Mouse (Mus musculus) lung, postnatal 0 days (tissue): ENCODE results near the gene Adam15. TPM values are rescaled to one million over a fixed set of nuclear protein-coding genes. Genes with fewer than 3 reads are reported as not detected.

Experiments
- ATAC-seq: fragments of 200-750 bp; cut with Nextera tagmentation; 2 replicates; pipeline ENCODE4 v1.8.0; 2017; ENCODE audit warnings: moderate library complexity
- DNase-seq: peaks from one replicate; pipeline ENCODE4 v3.0.0-alpha.2; 2016; ENCODE audit warnings: low spot score
- H3K27ac ChIP-seq: fragments of 300-500 bp; sonication (generic); 2 replicates; pipeline ENCODE4 v1.5.1; 2014; ENCODE audit warnings: antibody characterized with exemption, mild to moderate bottlenecking, low read length, mixed read lengths
- H3K27me3 ChIP-seq: fragments of 300-500 bp; sonication (generic); replicated peaks from 2 replicates; pipeline ENCODE4 v1.6.1; 2014; ENCODE audit warnings: low read length, mixed read lengths; ENCODE audit not compliant: insufficient read depth
- H3K36me3 ChIP-seq: fragments of 300-500 bp; sonication (generic); 2 replicates; pipeline ENCODE4 v1.6.1; 2014; ENCODE audit warnings: low read length, mixed read lengths; ENCODE audit not compliant: insufficient read depth
- H3K4me1 ChIP-seq: fragments of 300-500 bp; sonication (generic); 2 replicates; pipeline ENCODE4 v1.6.1; 2014; ENCODE audit warnings: antibody characterized with exemption, low read depth, low read length, mixed read lengths; ENCODE audit not compliant: insufficient read depth
- H3K4me2 ChIP-seq: fragments of 300-500 bp; sonication (generic); replicated peaks from 2 replicates; pipeline ENCODE4 v1.6.1; 2014; ENCODE audit warnings: low read depth, mild to moderate bottlenecking, low read length, moderate library complexity, mixed read lengths
- H3K4me3 ChIP-seq: fragments of 300-500 bp; sonication (generic); 2 replicates; pipeline ENCODE4 v1.5.1; 2014; ENCODE audit warnings: low read depth, low read length
- H3K9ac ChIP-seq: fragments of 300-500 bp; sonication (generic); replicated peaks from 2 replicates; pipeline ENCODE4 v1.6.1; 2014; ENCODE audit warnings: low read depth, mild to moderate bottlenecking
- H3K9me3 ChIP-seq: fragments of 300-500 bp; sonication (generic); 2 replicates; pipeline ENCODE4 v1.6.1; 2016; ENCODE audit warnings: low read length, mixed read lengths
- CTCF ChIP-seq: IDR thresholded peaks from 2 replicates; pipeline ENCODE4 v1.5.1; 2016; ENCODE audit warnings: antibody characterized with exemption, mild to moderate bottlenecking
- EP300 ChIP-seq: IDR thresholded peaks from 2 replicates; pipeline ENCODE4 v1.6.1; 2016; ENCODE audit warnings: antibody characterized with exemption, mild to moderate bottlenecking, control low read depth
- WGBS: fragments of 180-500 bp; shearing (Covaris S2); extraction: QIAGEN DNeasy Blood & Tissue Kit; methylation state at CpG from one replicate; pipeline ENCODE4 v1.1.7; 2014; 5-methylcytosine and 5-hydroxymethylcytosine counted together
- polyA plus RNA-seq: library from polyadenylated mRNA; unstranded; fragments of >200 nt; fragmentation: Nextera tagmentation; extraction: Ambion mirVana; gene quantifications from 2 replicates; pipeline ENCODE4 v1.2.1, GENCODE M21; 2015

Adam15 gene
- polyA plus RNA-seq, 1 experiment from 2014 or later = 177 TPM

DNA sequence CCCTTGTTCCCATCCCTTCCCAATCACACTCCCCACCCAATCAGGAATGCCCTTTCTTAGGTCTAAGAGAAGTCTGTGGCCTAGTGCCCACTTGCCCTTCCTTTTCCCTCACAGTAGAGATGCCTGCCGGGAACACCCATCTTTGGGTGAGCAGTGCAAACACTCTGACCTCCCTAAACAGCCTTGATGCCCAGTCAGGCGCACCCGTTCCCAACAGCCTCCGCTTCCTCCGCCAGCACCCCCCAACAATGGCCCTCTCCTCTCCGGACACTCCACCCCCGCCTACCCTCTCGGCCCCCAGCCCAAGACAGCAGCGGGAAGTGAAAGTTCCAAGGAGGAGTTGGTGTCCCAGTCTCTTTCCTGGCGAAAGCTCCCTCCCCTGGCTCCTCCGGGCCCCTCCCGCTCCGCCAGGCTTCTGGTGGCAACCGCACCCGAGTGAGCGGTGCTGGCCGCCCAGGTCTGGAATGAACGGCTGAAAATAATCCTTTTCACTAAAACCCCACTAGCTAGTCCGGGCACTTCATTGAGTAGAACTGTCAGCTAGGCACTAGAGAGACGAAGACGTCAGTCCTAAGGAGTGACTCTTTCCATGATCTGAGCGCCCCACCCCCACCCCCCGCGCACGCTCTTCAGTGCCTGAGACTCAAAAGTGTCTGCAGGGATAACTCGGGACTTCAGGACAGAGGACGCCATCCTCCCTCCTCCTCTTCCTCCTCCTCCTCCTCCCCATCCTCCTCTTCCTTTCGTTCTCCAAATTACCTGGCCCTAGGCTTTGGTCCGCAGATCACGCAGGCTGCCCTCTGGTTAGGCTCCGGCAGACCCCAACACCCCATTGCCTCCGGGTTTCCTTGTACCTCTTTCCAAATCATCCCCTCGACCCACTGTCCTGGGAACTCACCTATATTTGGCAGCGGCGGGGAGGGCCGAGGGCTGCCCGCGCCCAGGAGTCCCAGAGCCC is 606 bp downstream of the Adam15 start:
- Histone ChIP-seq H3K4me1 (no peaks in the 10 kb centered on the region), H3K4me2 (peak overlapping the region; percentile 94), H3K36me3 (0 out of 2 replicates have a peak, but pooled peaks cover 7% of the 10 kb centered on the region), H3K27me3 (no peaks in the 10 kb centered on the region), H3K27ac (peak overlapping the region; percentile 83), H3K9me3 (no peaks in the 10 kb centered on the region), H3K9ac (peak overlapping the region; percentile 70), H3K4me3 (peak overlapping the region; percentile 69)
- peak; percentile 82 for DNase-seq
- 1% methylated on average over 38 of the region's 38 CpGs for WGBS
- ATAC-seq = peak; percentile 68
- TF ChIP-seq EP300 = peak; percentile 24; the same call in 1 of the 2 replicates
- no peak for TF ChIP-seq CTCF

GRCm38 (mm10) chr3:89347916-89348315 is 1.9 kb downstream of the Adam15 start:
- peak overlapping the region; percentile 69; the same call in 1 of the 2 replicates for H3K4me3 ChIP-seq
- H3K27me3 ChIP-seq = no peaks in the 10 kb centered on the region
- WGBS = 72% methylated on average over 1 of the region's 1 CpGs
- DNase-seq (peak; percentile 60), ATAC-seq (peak; percentile 31)
- TF ChIP-seq CTCF = no peak
- peak; percentile 48 for TF ChIP-seq EP300
- H3K27ac ChIP-seq = peak overlapping the region; percentile 83; the same call in 1 of the 2 replicates
- H3K9ac ChIP-seq = no peak overlapping the region
- H3K36me3 ChIP-seq = 0 out of 2 replicates have a peak, but pooled peaks cover 7% of the 10 kb centered on the region
- H3K4me1 ChIP-seq = no peaks in the 10 kb centered on the region
- peak overlapping the region; percentile 94 for H3K4me2 ChIP-seq
- no peaks in the 10 kb centered on the region for H3K9me3 ChIP-seq

- TF ChIP-seq EP300 (no peak), CTCF (no peak)
- H3K9ac ChIP-seq = no peak overlapping the region
- no peak for DNase-seq
- H3K4me2 ChIP-seq = 0 out of 2 replicates have a peak overlapping the region, but pooled peaks have one; percentile 22
- no peaks in the 10 kb centered on the region for H3K9me3 ChIP-seq
- H3K27me3 ChIP-seq = no peaks in the 10 kb centered on the region
- no peak overlapping the region for H3K4me3 ChIP-seq
- H3K4me1 ChIP-seq = no peaks in the 10 kb centered on the region
- ATAC-seq = no peak
- no peak overlapping the region; the same call in 1 of the 2 replicates for H3K27ac ChIP-seq
- WGBS = 79% methylated on average over 9 of the region's 10 CpGs
- 0 out of 2 replicates have a peak, but pooled peaks cover 7% of the 10 kb centered on the region for H3K36me3 ChIP-seq
Observed at GRCm38 (mm10) chr3:89346815-89347540, 2.8 kb downstream of the Adam15 start.

DNA sequence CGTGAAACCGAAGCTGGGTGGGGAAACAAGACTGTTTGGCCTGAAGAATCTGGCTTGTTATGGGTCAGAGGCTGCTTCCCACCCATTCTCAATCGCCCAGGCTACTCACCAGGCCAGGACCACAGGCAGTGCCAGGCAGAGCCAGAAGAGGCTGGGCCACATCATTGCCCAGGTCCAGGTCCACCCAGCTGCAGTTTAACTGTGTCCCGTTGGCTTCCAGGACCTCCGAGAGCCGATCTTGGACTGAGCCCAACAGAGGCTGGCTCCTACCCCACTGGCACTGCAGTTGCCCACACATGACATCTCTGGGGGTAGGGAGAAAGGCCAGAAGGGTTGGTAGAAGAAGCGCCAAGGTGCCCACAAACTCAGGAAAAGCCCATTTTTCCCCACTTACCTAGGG is 6.5 kb downstream of the Adam15 start:
- DNase-seq (no peak), ATAC-seq (no peak)
- Histone ChIP-seq H3K9ac (no peak overlapping the region), H3K9me3 (no peaks in the 10 kb centered on the region), H3K27ac (no peak overlapping the region), H3K4me3 (no peak overlapping the region), H3K27me3 (no peaks in the 10 kb centered on the region), H3K4me2 (no peak overlapping the region), H3K4me1 (no peaks in the 10 kb centered on the region), H3K36me3 (0 out of 2 replicates have a peak, but pooled peaks cover 7% of the 10 kb centered on the region)
- TF ChIP-seq EP300 (no peak), CTCF (no peak)
- WGBS = 82% methylated on average over 7 of the region's 7 CpGs

DNA sequence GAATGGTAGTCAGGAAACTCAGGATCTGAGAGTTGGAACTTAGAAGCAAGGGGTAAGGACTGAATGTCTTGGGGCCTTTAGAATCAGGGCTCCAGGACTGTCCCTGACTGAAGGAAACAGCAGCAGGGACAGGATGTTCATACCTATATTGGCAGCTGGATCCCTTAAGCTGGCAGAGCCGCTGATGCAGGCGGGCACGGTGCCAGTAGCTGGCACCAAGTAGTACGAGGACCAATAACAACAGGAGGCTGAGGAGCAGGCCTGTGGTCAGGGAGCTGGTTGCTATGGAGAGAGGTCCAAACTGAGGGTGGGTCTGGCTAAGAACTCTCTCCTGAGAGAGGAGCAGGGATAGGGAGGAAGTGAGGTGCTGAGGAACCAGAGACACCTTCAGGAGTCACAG is 8.0 kb downstream of the Adam15 start:
- TF ChIP-seq CTCF (no peak), EP300 (no peak)
- no peak overlapping the region for H3K9ac ChIP-seq
- no peaks in the 10 kb centered on the region for H3K4me1 ChIP-seq
- no peak for ATAC-seq
- no peak overlapping the region for H3K27ac ChIP-seq
- DNase-seq = no peak
- H3K36me3 ChIP-seq = 0 out of 2 replicates have a peak, but pooled peaks cover 7% of the 10 kb centered on the region
- WGBS = 68% methylated on average over 4 of the region's 4 CpGs
- no peak overlapping the region for H3K4me2 ChIP-seq
- no peak overlapping the region for H3K4me3 ChIP-seq
- H3K27me3 ChIP-seq = no peaks in the 10 kb centered on the region
- H3K9me3 ChIP-seq = no peaks in the 10 kb centered on the region

DNA sequence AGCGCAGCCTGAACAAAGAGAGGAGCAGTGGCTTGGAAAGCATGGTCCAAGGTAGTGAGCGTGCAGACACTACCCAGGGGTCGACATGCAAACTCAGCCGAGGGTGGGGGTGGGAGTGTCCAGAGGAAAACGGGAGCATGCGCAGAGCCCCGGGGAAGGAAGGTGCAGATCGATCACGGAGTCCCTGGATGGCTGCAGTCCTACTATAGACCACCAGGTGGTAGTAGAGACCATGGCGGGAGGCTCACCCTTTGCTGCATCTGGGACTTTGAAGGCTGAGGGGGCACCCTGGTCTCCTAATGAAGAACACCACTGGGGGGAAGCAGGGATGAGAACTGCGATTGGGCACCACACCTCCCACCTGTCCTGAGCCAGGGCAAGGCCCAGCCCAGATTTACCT is 9.3 kb downstream of the Adam15 start:
- Histone ChIP-seq H3K36me3 (0 out of 2 replicates have a peak, but pooled peaks cover 4% of the 10 kb centered on the region), H3K27ac (no peak overlapping the region), H3K27me3 (no peaks in the 10 kb centered on the region), H3K4me1 (no peaks in the 10 kb centered on the region), H3K9me3 (no peaks in the 10 kb centered on the region), H3K9ac (no peak overlapping the region), H3K4me3 (no peak overlapping the region), H3K4me2 (no peak overlapping the region; the same call in 1 of the 2 replicates)
- WGBS = 9% methylated on average over 11 of the region's 11 CpGs
- TF ChIP-seq CTCF = peak; percentile 95
- TF ChIP-seq EP300 = no peak
- ATAC-seq (peak; percentile 18; the same call in 1 of the 2 replicates), DNase-seq (peak; percentile 68)
